Mouse (Mus musculus) bone marrow, adult 2 months (tissue): Measurements from ENCODE around the gene Brdt.

ENCODE experiments used
- CTCF ChIP-seq: fragments of 200-500 bp; IDR thresholded peaks from 2 replicates; pipeline ENCODE4 v1.5.1; 2011; ENCODE audit warnings: low read length, control low read depth; ENCODE audit not compliant: control insufficient read depth, insufficient read depth
- POLR2A ChIP-seq: fragments of 200-500 bp; IDR thresholded peaks from 2 replicates; pipeline ENCODE4 v1.6.1; 2011; ENCODE audit warnings: low read depth, mild to moderate bottlenecking, control low read depth, low read length, borderline replicate concordance; ENCODE audit not compliant: control insufficient read depth

- TF ChIP-seq CTCF, result no peak
- TF ChIP-seq POLR2A, result no peak
These were observed 48.2 kb upstream of the Brdt start for GRCm38 (mm10) chr5:107282561-107283307.
